Mouse (Mus musculus) megakaryocyte-erythroid progenitor cell, adult 5-6 weeks (primary cell): Measurements from ENCODE around the gene Nol12. TPM values are rescaled to one million over a fixed set of nuclear protein-coding genes. Genes with fewer than 3 reads are reported as not detected.

Source experiments
- ATAC-seq: replicated peaks from 2 replicates; pipeline ENCODE4 v1.8.0; 2016; ENCODE audit warnings: mild to moderate bottlenecking, inconsistent platforms; ENCODE audit not compliant: severe bottlenecking, poor library complexity, low FRiP score, low TSS enrichment
- total RNA-seq, 2 experiments: library from RNA; stranded (forward) in 1 of 2; stranded (reverse) in 1 of 2; fragments of 200-1000, 215-1000 nt in 1 of 2; fragments of >200 nt in 1 of 2; fragmentation: Nextera tagmentation in 1 of 2; gene quantifications; 2 replicates each; pipeline ENCODE4 v1.2.3; 2014 to 2017

Gene Nol12
- total RNA-seq, 2 experiments from 2014 or later, result 31.6 to 56.7 TPM

DNA sequence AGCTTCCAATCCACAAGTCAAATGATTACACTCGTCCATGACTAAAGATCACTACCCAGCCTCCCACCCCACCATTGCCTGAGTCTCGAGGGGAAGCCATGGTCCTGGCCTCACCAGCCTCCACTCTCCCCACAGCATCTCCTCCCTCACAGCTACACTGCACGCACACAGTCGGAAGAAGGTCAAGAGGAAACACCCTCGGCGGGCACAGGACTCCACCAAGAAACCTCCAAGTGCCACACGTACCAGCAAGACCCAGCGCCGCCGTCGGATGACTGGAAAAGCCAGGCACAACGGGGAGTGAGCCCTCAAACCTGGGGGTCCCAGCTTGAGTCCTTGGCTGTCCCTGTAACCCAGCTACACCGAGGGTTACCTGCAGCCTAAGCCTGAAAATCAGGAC is 5.6 kb downstream of the Nol12 start:
- no peak for ATAC-seq

DNA sequence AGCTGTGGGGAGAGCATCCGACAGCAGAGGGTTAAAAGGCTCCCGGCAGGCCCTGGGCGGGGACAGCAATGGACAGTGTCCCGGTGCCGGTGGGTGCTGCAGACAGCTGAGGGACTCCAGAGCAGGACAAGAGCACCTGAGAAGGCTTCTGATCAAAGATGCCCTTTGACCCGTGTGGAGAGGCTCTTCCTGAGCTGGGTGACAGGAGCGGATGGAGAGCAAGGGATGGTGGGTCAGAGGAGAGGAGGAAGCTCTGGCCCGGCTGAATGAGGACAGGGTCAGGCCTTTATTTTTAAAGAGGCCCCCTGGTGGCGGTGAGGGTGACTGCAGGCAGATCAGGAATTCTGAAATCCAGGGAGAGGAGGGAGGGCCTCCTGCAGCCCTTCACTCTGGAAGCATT is 7.9 kb downstream of the Nol12 start:
- ATAC-seq, result peak; percentile 43

DNA sequence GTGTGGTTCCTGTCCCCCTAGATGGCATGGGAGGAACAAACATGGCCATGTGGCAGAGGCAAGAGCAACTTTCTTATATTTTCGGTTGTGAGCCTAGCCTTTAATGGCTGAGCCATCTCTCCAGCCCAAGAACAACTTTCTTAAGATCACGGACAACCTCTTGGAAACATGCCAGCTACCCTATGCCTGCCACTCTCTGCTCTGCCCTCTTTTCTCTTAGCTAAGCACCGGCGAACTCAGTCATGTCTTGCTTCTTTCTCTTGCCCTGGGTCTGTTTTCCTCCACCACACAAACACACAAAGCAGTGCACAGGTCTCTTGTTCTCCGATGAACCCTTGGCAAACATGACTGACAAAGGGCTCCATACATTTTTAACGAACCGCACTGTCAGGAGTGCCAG is 11.5 kb downstream of the Nol12 start:
- ATAC-seq, result no peak

DNA sequence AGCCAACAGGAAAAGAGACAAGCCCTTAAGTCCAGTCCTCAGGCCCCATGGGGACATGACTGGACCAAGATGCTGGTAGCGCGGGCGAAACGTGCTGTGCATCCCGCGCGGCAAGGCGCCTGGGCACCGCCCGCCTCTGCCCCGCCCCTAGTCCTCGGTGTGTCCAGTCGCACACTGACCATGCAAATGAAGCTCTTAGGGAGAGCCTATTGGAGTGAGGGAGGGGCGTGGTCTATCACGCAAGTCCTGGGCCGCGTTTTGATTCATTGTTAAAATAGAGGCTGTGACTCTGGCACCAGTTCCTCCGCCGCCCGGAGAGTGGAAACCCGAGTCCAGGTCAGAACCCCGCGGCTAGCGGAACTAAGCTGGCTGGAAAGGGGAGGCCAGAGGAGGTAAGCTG is 12.9 kb downstream of the Nol12 start, which contains the start of gene Triobp:
Gene Triobp (plus strand): TSS at position 68 of the 400 bp plus-strand sequence.
- ATAC-seq, result peak; percentile 89

DNA sequence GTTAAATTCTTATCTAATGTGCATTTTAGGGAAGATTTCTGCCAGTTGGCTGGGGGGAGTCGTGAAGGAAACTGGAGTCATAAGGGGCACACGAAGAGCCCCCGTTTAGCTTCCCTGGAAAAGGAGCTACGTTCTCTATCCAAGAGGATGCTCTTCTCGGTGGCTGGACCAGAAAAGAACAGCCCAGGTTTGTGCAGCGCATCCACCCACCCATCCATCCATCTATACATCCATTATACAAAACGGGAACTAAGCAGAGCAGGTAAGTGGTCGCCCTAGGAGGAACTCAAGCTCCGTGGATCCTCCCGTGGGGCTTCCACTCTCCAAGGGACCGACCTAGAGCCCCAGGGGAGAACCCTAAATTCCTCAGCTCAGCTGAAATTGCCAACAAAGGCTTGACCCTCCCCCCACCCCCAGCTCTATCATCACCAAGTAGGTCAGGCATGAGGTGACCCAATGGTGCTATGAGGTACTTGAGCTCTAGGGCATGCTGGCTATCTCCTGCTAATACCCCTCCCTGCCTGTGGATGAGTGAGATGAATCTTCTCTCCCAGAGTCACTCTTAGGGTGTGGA is 13.5 kb downstream of the Nol12 start:
- no peak for ATAC-seq

DNA sequence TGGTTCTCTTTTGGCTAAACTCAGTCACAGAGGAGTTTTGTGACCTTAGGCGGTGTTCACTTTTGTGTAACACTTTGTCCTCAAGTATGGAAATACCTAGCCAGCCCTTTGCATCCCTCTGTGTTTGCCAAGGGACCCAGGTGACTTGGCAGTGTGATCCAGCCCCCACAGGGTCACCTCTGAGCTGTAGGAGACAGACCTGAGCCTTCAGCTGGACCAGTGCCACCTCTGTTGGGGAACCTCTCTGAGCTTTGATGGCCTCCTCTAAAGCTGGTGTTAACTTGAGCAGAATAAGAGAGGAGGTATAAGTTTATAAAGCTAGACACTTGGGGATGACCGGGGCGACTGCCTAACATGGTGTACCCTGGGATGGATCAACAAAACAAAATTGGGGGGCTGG is 14.2 kb downstream of the Nol12 start:
- ATAC-seq, result no peak

DNA sequence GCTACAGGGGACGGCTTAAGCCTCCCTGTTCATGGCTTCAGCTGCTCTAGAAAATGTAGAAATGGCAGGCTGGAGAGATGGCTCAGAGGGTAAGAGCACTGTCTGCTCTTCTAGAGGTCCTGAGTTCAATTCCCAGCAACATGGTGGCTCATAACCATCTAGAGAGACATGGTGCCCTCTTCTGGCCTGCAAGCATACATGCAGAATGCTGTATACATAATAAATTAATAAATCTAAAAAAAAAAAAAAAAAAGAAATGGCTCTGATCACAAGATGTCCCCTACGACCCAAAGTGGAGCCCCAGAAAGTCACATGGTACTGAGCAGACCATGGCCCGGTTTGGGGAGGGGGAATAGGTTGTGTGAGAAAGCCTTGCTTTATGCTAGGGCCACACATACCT is 20.9 kb downstream of the Nol12 start:
- ATAC-seq, result no peak

DNA sequence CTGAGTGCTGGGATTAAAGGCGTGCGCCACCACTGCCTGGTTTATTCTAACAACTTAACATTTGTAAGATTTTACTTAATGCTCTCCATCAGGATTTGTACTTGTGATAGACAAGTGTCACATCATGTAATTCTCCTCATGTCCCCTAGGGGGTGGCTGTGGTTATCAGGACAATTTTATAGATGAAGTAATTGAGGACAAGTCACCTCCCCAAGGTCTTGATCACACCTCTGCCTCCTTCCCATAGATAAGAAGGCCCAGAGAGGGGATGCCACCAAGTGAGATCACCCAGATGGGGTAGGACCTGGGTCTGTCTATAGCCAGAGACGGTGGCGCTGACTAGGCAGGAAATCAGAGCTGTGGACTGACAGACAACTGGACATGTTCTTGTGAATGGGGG is 21.6 kb downstream of the Nol12 start:
- ATAC-seq, result no peak

DNA sequence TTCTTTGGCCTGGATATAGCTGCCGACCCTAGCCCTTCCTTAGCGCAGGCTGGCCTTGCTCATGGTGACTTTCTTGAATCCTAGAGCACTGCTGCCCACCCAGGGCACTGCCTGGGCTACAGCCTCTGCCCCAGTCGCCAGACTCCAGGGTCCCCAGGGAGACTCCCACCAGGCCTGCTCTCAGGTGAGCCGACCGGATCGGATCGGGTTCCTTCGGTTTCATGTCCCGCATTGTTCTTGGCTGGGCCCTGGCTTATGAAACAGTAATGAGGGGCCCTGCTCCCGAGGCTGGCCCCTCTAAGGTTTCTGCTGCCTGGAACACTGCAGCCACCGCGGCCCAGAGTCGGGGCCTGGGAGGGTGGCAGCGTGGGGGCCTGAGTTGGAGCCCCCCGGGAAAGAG is 22.3 kb downstream of the Nol12 start:
- no peak for ATAC-seq

DNA sequence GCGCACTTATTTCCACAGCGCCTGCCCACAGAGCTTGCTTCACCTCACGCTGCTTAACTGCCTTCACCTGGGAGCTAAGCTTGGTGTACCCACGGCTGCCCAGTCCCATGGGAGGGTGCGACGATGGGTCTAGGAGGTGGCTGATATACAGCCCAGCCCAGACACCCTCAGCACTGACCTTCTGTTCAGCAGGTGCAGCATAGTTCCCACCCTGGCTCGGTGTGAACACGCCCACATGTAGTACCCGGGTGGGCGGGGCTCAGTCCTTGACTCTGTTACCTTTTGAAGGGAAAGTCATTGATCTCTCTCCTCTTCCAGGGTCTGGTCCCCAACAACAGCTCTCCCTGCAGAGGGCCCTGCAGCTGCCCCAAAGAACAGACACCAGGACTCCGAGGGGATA is 24.8 kb downstream of the Nol12 start:
- no peak for ATAC-seq

DNA sequence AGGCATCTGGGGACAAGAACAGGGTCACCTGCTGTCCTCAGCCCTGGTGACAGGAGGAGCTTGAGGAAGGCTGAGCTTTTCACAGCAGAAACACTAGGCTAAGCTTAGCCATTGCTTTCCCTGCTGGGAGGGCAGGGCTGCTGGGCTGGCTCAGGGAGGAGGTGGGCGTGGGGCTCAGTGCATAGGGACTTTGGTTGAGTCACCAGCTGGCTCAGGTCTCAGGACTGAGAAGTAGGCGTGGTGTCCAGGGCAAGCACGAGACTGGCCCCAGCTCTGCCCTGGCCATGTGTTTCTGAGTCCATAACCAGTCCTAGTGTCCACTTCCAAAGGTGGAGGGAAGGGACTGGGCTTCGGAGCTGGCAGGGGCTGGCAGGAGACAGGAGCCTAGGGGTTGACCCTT is 25.4 kb downstream of the Nol12 start:
- no peak for ATAC-seq

DNA sequence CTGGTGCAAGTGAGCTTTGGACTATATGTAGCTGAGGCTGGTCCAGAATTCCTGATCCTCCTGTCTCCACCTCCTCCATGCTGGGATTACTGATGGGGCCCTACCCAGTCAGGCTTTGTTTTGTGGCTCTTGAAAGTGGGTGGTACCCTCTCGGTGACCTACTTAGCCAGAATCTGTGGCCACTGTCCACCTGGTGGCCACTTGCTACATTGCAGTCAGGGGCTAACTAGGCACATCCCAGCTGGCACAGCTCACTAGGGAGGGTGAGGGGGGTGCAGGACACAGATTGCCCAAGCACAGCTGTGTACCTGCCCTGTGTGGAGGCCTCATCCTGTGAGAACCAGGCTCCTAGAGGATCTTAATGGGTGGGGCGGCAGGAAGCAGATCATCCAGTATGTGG is 28.2 kb downstream of the Nol12 start:
- peak; percentile 82 for ATAC-seq

DNA sequence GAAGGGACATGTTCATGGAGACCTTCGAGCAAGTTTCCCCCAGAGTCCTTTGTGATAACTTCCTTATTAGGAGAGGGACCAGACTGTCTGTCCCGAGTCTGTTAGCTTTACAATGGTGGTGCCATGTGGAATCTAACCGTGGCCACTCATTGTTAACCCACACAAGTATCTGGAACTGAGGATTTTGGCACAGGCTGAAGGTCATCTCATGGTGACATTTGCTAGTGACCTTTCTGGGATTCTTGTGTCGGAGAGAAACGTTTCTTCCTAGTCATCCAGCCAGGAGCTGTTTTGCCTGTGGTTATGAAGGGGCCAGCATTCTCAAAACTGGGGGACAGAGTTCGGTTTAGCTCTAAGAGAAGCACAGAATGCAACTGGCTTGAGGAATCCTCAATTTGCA is 36.9 kb downstream of the Nol12 start:
- ATAC-seq, result no peak

DNA sequence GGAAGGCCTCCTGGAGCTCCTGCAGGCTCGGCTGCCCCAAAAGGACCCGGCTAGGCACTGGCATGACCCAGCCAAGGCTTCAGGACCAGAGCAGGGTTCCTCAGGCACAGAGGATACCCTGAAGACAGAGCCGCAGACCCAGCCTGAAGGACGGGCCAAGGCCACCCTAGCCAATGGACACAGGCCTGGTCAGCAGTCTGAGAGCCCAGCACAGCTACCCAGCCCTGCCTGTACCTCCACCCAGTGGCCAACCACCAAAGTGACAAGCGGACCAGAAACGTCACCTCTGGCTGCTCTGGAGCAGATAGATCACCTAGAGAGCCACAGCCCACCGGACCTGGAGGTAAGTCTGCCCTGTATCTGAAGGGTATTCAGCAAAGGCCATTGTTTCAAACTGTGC is 39.2 kb downstream of the Nol12 start:
- ATAC-seq, result no peak

DNA sequence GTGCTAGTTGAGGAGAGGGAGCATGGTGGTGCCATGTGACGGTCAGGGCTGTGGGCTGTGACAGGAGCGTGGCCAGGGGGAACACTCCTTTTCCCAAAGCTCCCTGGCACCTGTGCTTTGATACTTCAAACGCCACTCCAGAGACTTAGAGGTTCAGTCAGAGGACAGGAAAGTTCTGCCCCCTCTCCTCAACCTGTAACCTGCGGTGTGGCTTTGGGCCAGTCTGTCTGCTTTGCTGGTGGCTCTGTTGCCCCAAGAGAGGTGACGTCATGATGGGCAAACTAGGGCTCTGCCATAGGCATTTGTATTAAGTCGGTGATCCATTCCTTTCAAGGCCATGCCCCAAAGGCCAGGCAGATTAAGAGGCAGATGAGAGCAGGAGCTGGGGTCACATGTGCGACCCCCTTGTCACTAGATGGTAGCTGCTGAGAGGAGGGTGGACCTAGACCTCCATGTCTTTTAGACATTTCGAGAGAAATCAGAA is 43.0 kb downstream of the Nol12 start:
- no peak for ATAC-seq

DNA sequence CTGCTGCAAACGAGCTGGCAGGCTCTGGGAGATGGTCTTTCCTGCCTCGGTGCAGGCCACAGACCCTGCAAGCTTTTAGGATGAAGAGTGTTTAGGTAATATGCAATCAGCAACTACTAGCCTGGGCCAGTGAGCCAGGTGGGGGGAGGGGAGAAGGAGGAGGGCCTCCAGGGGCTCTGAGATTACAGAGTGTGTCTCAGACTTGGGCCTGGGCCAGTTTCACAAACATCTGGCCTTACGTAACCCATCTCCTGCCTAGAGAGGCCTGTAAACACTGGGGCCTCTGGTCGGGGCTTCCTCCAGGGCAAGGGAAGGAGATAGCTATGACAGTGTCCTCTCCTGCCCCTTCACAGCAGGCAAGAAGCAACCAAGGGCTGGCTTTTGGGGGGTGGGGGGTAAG is 44.1 kb downstream of the Nol12 start:
- peak; percentile 25; the same call in 1 of the 2 replicates for ATAC-seq

DNA sequence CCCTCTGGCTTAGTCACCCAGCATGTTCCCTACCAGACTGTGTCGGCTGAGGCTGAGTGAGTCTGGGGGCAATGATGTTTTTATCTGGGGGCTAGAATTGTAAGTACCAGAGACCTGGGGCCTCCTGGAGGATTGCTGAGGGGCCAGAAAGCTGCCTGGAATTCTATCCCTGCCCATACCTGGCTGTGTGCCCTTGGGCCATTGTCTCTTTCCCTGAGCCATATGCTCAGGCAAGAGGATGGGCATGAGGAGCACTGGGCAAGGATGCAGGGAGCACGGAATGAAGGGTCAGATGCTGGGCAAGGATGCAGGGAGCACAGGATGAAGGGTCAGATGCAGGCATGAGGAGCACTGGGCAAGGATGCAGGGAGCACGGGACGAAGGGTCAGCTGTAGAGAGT is 45.4 kb downstream of the Nol12 start:
- no peak for ATAC-seq

DNA sequence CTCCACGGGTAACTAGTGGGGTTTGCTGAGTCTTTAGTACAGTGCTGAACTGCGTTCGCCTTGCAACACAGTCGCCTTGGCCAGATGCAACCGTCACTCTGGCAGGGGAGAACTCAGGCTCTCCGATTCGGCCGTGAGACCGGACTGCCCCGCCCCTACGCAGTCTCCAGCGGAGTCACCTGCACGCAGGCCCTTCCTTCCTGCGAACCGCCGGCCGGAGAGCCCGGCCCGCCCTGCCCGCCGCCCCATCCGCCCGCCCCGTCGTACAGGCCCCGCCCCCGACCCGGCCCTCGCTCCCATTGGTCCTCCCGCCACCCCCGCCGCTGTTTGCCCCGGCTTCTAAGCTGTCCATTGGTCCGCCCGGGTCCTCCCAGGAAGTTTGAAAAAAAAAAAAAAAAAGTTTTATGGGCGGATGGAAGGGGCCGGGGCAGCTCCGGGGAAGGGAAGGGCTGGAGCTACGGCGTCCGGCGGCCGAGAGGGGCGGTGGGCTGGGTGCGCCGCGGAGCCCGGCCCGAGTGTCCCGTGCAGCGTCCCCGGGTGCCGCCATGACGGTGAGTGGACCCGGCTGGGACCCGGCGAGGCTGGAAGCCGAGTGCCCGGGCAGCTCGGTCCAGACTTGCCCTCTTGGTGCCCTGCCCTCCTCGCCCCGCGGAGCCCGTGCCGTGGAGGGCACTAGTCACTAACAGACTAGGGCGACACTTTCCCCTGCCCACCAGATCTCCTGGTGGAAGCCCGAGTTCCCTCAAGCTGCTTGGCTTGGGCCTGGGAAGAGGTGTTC is 48.1 kb downstream of the Nol12 start:
- peak; percentile 74 for ATAC-seq

DNA sequence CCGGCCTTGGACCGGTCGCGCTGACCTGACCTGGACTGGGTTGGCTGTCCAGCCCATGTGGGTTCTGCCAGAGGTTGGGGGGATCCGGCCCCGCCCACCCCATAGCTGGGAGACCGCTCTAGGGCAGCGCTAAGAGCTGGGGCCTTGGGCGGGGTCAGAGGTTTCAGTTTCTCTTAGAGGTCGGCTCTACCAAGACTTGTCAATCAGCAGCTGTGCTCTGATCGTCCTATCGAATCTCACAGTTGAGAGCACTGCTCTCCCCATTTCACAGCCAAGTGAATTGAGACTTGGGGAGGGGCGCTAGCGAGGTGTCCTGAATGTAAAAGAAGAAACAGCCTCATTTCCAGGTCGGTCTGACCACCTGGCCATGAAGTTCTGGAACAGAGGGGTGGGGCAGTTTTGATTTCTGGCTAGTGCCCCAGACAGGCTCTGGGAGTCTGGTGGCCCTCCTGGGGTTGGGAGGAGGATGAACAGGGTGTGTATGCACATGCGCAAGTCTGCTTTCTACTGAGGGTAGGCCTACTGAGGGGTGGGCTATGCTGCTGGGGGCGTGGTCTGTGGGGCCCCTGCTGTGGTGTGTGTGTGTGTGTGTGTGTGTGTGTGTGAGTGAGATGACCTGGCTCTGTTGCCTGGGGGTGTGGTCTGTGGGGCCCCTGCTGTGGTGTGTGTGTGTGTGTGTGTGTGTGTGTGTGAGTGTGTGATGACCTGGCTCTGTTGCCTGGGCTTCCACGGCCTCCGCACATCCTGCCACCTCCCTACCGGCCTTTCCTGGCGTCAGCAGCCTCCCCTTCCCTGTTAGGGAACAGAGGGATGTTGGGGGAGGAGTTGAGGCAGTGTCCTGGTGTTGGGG is 48.9 kb downstream of the Nol12 start:
- ATAC-seq, result peak; percentile 51

DNA sequence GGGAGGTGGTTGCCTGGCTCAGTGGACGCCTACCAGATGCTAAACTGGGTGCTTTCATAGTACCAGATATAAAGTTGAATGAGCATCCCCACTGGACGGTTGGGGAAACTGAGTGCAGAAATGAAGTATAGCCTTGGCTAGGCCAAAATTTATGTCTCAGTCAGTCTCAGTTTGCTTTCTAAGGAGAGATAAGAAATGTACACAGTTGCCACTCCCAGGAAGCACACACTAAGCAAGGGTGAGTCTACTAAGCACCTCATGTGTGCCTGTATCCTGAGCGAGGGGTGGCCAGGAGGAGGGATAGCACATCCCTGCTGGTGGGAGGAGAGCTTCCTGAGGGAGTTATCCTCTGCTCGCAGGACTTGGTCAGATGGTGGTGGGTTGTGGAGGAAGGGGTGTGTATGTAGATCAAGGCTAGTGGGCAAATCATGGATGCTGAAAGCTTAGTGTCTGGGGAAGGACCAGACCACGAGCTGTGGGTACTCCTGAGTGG is 49.6 kb downstream of the Nol12 start:
- no peak for ATAC-seq
